Mouse (Mus musculus): ENCODE results near the gene Gm2956. TPM values are rescaled to one million over a fixed set of nuclear protein-coding genes. Genes with fewer than 3 reads are reported as not detected.
"Not testable (repeated sequence)": the region's sequence is repeated elsewhere in the genome, so short reads cannot be mapped to it uniquely, and the experiment has no call there.

Gene Gm2956
- not detected in 2 replicates for polyA plus RNA-seq (2015; fragmentation: Nextera tagmentation; extraction: Ambion mirVana)

- not testable (repeated sequence) for H3K27me3 ChIP-seq (ENCODE audit: control insufficient read depth, insufficient read depth, low read length); H3K9ac ChIP-seq (ENCODE audit: low read length); DNase-seq (ENCODE audit: low spot score); H3K4me3 ChIP-seq (ENCODE audit: low read depth, low read length); H3K4me1 ChIP-seq (replicated peaks; ENCODE audit: control insufficient read depth, insufficient read depth); H3K27ac ChIP-seq (replicated peaks); H3K36me3 ChIP-seq (ENCODE audit: control insufficient read depth, insufficient read depth, low read length); ATAC-seq (ENCODE audit: low FRiP score, low TSS enrichment); H3K9me3 ChIP-seq (ENCODE audit: control insufficient read depth, low read length)
- peak within 1 kb of the TSS; percentile 41 for H3K4me2 ChIP-seq (replicated peaks; ENCODE audit: low read depth)
- 0% methylated on average over 1 of the region's 37 CpGs for WGBS
- 0 out of 2 replicates have a peak, but pooled peaks have one; percentile 19 for TF ChIP-seq CTCF (IDR thresholded peaks at IDR 0.05; ENCODE audit: low read depth)
These were observed at the start of gene Gm2956 for GRCm38 (mm10) chr14:3332087-3332677. Gm2956 (plus strand) TSS chr14:3332627.

- DNase-seq (ENCODE audit: low spot score), result not testable (repeated sequence)
- WGBS, result 4% methylated on average over 3 of the region's 8 CpGs
- TF ChIP-seq CTCF (IDR thresholded peaks at IDR 0.05; ENCODE audit: low read depth), result peak; percentile 58
These were observed 979 bp downstream of the Gm2956 start for GRCm38 (mm10) chr14:3333406-3333805.

GRCm38 (mm10) chr14:3394793-3395192 lies 62.4 kb downstream of the Gm2956 start, which contains the start of gene Gm10413:
Gm10413 (plus strand) TSS chr14:3395093.
- no CpG with 5 or more reads among the region's 2 CpGs for WGBS
- DNase-seq (ENCODE audit: low spot score); H3K27ac ChIP-seq (replicated peaks); H3K4me1 ChIP-seq (replicated peaks; ENCODE audit: control insufficient read depth, insufficient read depth); H3K9ac ChIP-seq (ENCODE audit: low read length); H3K4me2 ChIP-seq (replicated peaks; ENCODE audit: low read depth); H3K9me3 ChIP-seq (ENCODE audit: control insufficient read depth, low read length); ATAC-seq (ENCODE audit: low FRiP score, low TSS enrichment); H3K36me3 ChIP-seq (ENCODE audit: control insufficient read depth, insufficient read depth, low read length); H3K27me3 ChIP-seq (ENCODE audit: control insufficient read depth, insufficient read depth, low read length); H3K4me3 ChIP-seq (ENCODE audit: low read depth, low read length): not testable (repeated sequence)

More at GRCm38 (mm10) chr14:3333406-3333805, 979 bp downstream of the Gm2956 start:
- H3K4me3 ChIP-seq (ENCODE audit: low read depth, low read length); H3K9me3 ChIP-seq (ENCODE audit: control insufficient read depth, low read length); H3K36me3 ChIP-seq (ENCODE audit: control insufficient read depth, insufficient read depth, low read length); H3K4me1 ChIP-seq (replicated peaks; ENCODE audit: control insufficient read depth, insufficient read depth); H3K9ac ChIP-seq (ENCODE audit: low read length); H3K27ac ChIP-seq (replicated peaks); H3K4me2 ChIP-seq (replicated peaks; ENCODE audit: low read depth); H3K27me3 ChIP-seq (ENCODE audit: control insufficient read depth, insufficient read depth, low read length); ATAC-seq (ENCODE audit: low FRiP score, low TSS enrichment): not testable (repeated sequence)

Other genes with a start within 250 kb of the Gm2956 start
- gene Gm10340, start 198.6 kb upstream of the Gm2956 start, polyA plus RNA-seq (2015; fragmentation: Nextera tagmentation; extraction: Ambion mirVana), result not detected in 2 replicates
- 0.13 TPM in 1 of 2 replicates, not detected in the other for gene Gm5795, start 144.4 kb upstream of the Gm2956 start, polyA plus RNA-seq (2015; fragmentation: Nextera tagmentation; extraction: Ambion mirVana)
- gene D830030K20Rik, start 124.1 kb upstream of the Gm2956 start, polyA plus RNA-seq (2015; fragmentation: Nextera tagmentation; extraction: Ambion mirVana), result 1.9 and 2.3 TPM in 2 replicates
- not detected in 2 replicates for gene Gm10413, start 62.5 kb downstream of the Gm2956 start, polyA plus RNA-seq (2015; fragmentation: Nextera tagmentation; extraction: Ambion mirVana)
- gene Gm10409, start 80.0 kb downstream of the Gm2956 start, polyA plus RNA-seq (2015; fragmentation: Nextera tagmentation; extraction: Ambion mirVana), result 0.22 and 0.32 TPM in 2 replicates
- 0.13 and 0.67 TPM in 2 replicates for gene Gm3005, start 95.5 kb downstream of the Gm2956 start, polyA plus RNA-seq (2015; fragmentation: Nextera tagmentation; extraction: Ambion mirVana)
- 0.08 TPM in 1 of 2 replicates, not detected in the other for gene Gm10408, start 116.8 kb downstream of the Gm2956 start, polyA plus RNA-seq (2015; fragmentation: Nextera tagmentation; extraction: Ambion mirVana)